Mouse (Mus musculus): ENCODE results near the gene Sema4a. TPM values are rescaled to one million over a fixed set of nuclear protein-coding genes. Genes with fewer than 3 reads are reported as not detected.

Sema4a gene
- polyA plus RNA-seq, 1 experiment from 2014 or later = 6.3 TPM

DNA sequence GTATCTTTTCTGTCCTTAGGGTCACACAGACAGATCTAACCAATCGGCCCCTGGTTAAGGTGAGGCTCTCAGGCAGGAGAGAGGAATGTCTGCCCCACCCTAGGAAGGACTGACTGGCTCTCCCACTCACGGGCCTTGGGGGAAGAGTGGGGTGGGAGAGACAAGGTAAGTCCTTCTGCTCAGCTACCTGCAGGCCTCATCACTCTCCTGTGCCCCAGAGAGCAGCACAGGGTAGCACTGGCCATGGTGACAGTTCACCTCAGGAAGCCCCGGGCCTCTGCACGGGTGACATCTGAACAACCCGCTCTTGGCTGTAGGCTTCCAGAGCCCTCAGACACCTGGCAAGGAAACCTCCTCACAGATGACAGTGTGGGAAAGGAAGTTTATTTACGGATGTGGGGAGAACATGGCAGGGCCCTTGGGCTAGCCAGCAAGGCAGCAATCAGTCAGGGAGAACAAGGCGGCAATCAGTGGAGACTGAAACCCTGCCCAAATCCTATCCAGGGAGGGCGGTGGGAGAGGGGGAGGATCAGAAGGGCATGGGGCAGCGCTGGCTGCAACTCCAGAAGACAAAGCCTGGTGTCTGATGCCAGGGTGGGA is 67.1 kb downstream of the Sema4a start:
- no peaks in the 10 kb centered on the region for H3K9me3 ChIP-seq (ENCODE audit: control insufficient read depth, low read length)
- 76% methylated on average over 9 of the region's 9 CpGs for WGBS
- no peak overlapping the region for H3K4me2 ChIP-seq (ENCODE audit: low read depth, low read length)
- no peak overlapping the region for H3K9ac ChIP-seq (ENCODE audit: low read length)
- peaks cover 12% of the 10 kb centered on the region; the same call in 1 of the 2 replicates for H3K36me3 ChIP-seq (ENCODE audit: control insufficient read depth, insufficient read depth, low read length)
- no peak overlapping the region for H3K27ac ChIP-seq (ENCODE audit: low read length)
- no peaks in the 10 kb centered on the region for H3K27me3 ChIP-seq (ENCODE audit: control insufficient read depth, insufficient read depth, low read depth, low read length)
- no peak overlapping the region for H3K4me3 ChIP-seq (ENCODE audit: low read length)
- no peaks in the 10 kb centered on the region for H3K4me1 ChIP-seq (replicated peaks; ENCODE audit: control insufficient read depth, insufficient read depth, low read length)
- ATAC-seq (ENCODE audit: low read depth) = no peak

Small RNA genes lying within 50 kb of the gene (microRNA-seq; reads per million reads assigned to microRNA genes)
- gene Mir7011 = not detected

Other genes starting within 250 kb of the Sema4a start
- 0.69 and 1.0 TPM in 2 replicates for gene Rhbg, start 206.5 kb downstream of the Sema4a start, polyA plus RNA-seq (2015; fragmentation: Nextera tagmentation; extraction: Ambion mirVana)
- gene Gm38392, start 174.0 kb downstream of the Sema4a start, polyA plus RNA-seq (2015; fragmentation: Nextera tagmentation; extraction: Ambion mirVana) = 0.20 and 0.23 TPM in 2 replicates
- 11.0 and 12.3 TPM in 2 replicates for gene Tsacc, start 164.2 kb downstream of the Sema4a start, polyA plus RNA-seq (2015; fragmentation: Nextera tagmentation; extraction: Ambion mirVana)
- 432 and 447 TPM in 2 replicates for gene Cct3, start 164.1 kb downstream of the Sema4a start, polyA plus RNA-seq (2015; fragmentation: Nextera tagmentation; extraction: Ambion mirVana)
- 228 and 231 TPM in 2 replicates for gene Glmp, start 136.2 kb downstream of the Sema4a start, polyA plus RNA-seq (2015; fragmentation: Nextera tagmentation; extraction: Ambion mirVana)
- 9.5 and 9.9 TPM in 2 replicates for gene Tmem79, start 125.0 kb downstream of the Sema4a start, polyA plus RNA-seq (2015; fragmentation: Nextera tagmentation; extraction: Ambion mirVana)
- gene Smg5, start 124.9 kb downstream of the Sema4a start, polyA plus RNA-seq (2015; fragmentation: Nextera tagmentation; extraction: Ambion mirVana) = 46.6 and 46.7 TPM in 2 replicates
- gene Paqr6, start 96.6 kb downstream of the Sema4a start, polyA plus RNA-seq (2015; fragmentation: Nextera tagmentation; extraction: Ambion mirVana) = 12.5 and 15.2 TPM in 2 replicates
- 0.13 TPM in 1 of 2 replicates, not detected in the other for gene Bglap3, start 88.4 kb downstream of the Sema4a start, polyA plus RNA-seq (2015; fragmentation: Nextera tagmentation; extraction: Ambion mirVana)
- 0.43 TPM in 1 of 2 replicates, not detected in the other for gene Bglap2, start 82.5 kb downstream of the Sema4a start, polyA plus RNA-seq (2015; fragmentation: Nextera tagmentation; extraction: Ambion mirVana)
- 0.94 TPM in 1 of 2 replicates, not detected in the other for gene Bglap, start 76.7 kb downstream of the Sema4a start, polyA plus RNA-seq (2015; fragmentation: Nextera tagmentation; extraction: Ambion mirVana)
- 130 and 147 TPM in 2 replicates for gene Pmf1, start 50.9 kb downstream of the Sema4a start, polyA plus RNA-seq (2015; fragmentation: Nextera tagmentation; extraction: Ambion mirVana)
- gene Slc25a44, start 36.0 kb downstream of the Sema4a start, polyA plus RNA-seq (2015; fragmentation: Nextera tagmentation; extraction: Ambion mirVana) = 15.2 and 16.0 TPM in 2 replicates
- 148 and 150 TPM in 2 replicates for gene Lmna, start 48.8 kb upstream of the Sema4a start, polyA plus RNA-seq (2015; fragmentation: Nextera tagmentation; extraction: Ambion mirVana)
- gene Mex3a, start 71.2 kb upstream of the Sema4a start, polyA plus RNA-seq (2015; fragmentation: Nextera tagmentation; extraction: Ambion mirVana) = 13.1 and 13.5 TPM in 2 replicates
- gene Rab25, start 87.1 kb upstream of the Sema4a start, polyA plus RNA-seq (2015; fragmentation: Nextera tagmentation; extraction: Ambion mirVana) = 48.0 and 61.2 TPM in 2 replicates
- 169 and 183 TPM in 2 replicates for gene Lamtor2, start 91.9 kb upstream of the Sema4a start, polyA plus RNA-seq (2015; fragmentation: Nextera tagmentation; extraction: Ambion mirVana)
- 39.3 and 41.8 TPM in 2 replicates for gene Ubqln4, start 92.6 kb upstream of the Sema4a start, polyA plus RNA-seq (2015; fragmentation: Nextera tagmentation; extraction: Ambion mirVana)
- 354 and 367 TPM in 2 replicates for gene Ssr2, start 114.7 kb upstream of the Sema4a start, polyA plus RNA-seq (2015; fragmentation: Nextera tagmentation; extraction: Ambion mirVana)
- gene Arhgef2, start 144.8 kb upstream of the Sema4a start, polyA plus RNA-seq (2015; fragmentation: Nextera tagmentation; extraction: Ambion mirVana) = 123 and 125 TPM in 2 replicates
- gene Rxfp4, start 192.0 kb upstream of the Sema4a start, polyA plus RNA-seq (2015; fragmentation: Nextera tagmentation; extraction: Ambion mirVana) = not detected in 2 replicates
- 82.1 and 86.2 TPM in 2 replicates for gene Khdc4, start 224.6 kb upstream of the Sema4a start, polyA plus RNA-seq (2015; fragmentation: Nextera tagmentation; extraction: Ambion mirVana)

All from lung, embryonic 16.5 days (tissue).